Mouse (Mus musculus) intestine, postnatal 0 days (tissue): ENCODE results near the gene Cds2. TPM values are rescaled to one million over a fixed set of nuclear protein-coding genes. Genes with fewer than 3 reads are reported as not detected.
A peak's percentile ranks its signal among the peaks of the same experiment; 100 is the strongest.

Experiments used
- ATAC-seq: fragments of 200-750 bp; cut with Nextera tagmentation; 2 replicates; pipeline ENCODE4 v1.8.0; 2017; ENCODE audit warnings: mild to moderate bottlenecking, moderate TSS enrichment, moderate library complexity
- H3K27ac ChIP-seq: fragments of 300-500 bp; sonication (generic); 2 replicates; pipeline ENCODE4 v1.5.1; 2014; ENCODE audit warnings: mild to moderate bottlenecking, low read depth, low read length, moderate library complexity
- H3K27me3 ChIP-seq: fragments of 300-500 bp; sonication (generic); replicated peaks from 2 replicates; pipeline ENCODE4 v1.6.1; 2014; ENCODE audit warnings: low read length, mixed read lengths; ENCODE audit not compliant: control insufficient read depth, insufficient read depth
- H3K36me3 ChIP-seq: fragments of 300-500 bp; sonication (generic); 2 replicates; pipeline ENCODE4 v1.6.1; 2014; ENCODE audit warnings: mild to moderate bottlenecking, moderate library complexity; ENCODE audit not compliant: control insufficient read depth, insufficient read depth
- H3K4me1 ChIP-seq: fragments of 300-500 bp; sonication (generic); replicated peaks from 2 replicates; pipeline ENCODE4 v1.6.1; 2014; ENCODE audit warnings: antibody characterized with exemption, low read length, mixed read lengths; ENCODE audit not compliant: control insufficient read depth, insufficient read depth
- H3K4me2 ChIP-seq: fragments of 300-500 bp; sonication (generic); replicated peaks from 2 replicates; pipeline ENCODE4 v1.6.1; 2014; ENCODE audit warnings: low read depth, mild to moderate bottlenecking, moderate library complexity
- H3K4me3 ChIP-seq: fragments of 300-500 bp; sonication (generic); 2 replicates; pipeline ENCODE4 v1.5.1; 2014; ENCODE audit warnings: low read depth, low read length
- H3K9ac ChIP-seq: fragments of 300-500 bp; sonication (generic); 2 replicates; pipeline ENCODE4 v1.6.1; 2014; ENCODE audit warnings: mild to moderate bottlenecking, low read depth, low read length
- H3K9me3 ChIP-seq: fragments of 300-500 bp; sonication (generic); 2 replicates; pipeline ENCODE4 v1.6.1; 2016; ENCODE audit warnings: mixed run types; ENCODE audit not compliant: control insufficient read depth
- CTCF ChIP-seq: sonication (generic); IDR thresholded peaks from 2 replicates; pipeline ENCODE4 v1.5.1; 2016; ENCODE audit warnings: low read depth, mild to moderate bottlenecking, control low read depth, antibody characterized with exemption, moderate library complexity
- WGBS: fragments of 180-500 bp; shearing (Covaris S2); extraction: QIAGEN DNeasy Blood & Tissue Kit; methylation state at CpG from one replicate; pipeline ENCODE4 v1.1.7; 2014; 5-methylcytosine and 5-hydroxymethylcytosine counted together
- polyA plus RNA-seq: library from polyadenylated mRNA; unstranded; fragments of >200 nt; fragmentation: Nextera tagmentation; extraction: Ambion mirVana; gene quantifications from 2 replicates; pipeline ENCODE4 v1.2.1, GENCODE M21; 2015

The Cds2 gene
- polyA plus RNA-seq, 1 experiment from 2014 or later, result 16.2 TPM

DNA sequence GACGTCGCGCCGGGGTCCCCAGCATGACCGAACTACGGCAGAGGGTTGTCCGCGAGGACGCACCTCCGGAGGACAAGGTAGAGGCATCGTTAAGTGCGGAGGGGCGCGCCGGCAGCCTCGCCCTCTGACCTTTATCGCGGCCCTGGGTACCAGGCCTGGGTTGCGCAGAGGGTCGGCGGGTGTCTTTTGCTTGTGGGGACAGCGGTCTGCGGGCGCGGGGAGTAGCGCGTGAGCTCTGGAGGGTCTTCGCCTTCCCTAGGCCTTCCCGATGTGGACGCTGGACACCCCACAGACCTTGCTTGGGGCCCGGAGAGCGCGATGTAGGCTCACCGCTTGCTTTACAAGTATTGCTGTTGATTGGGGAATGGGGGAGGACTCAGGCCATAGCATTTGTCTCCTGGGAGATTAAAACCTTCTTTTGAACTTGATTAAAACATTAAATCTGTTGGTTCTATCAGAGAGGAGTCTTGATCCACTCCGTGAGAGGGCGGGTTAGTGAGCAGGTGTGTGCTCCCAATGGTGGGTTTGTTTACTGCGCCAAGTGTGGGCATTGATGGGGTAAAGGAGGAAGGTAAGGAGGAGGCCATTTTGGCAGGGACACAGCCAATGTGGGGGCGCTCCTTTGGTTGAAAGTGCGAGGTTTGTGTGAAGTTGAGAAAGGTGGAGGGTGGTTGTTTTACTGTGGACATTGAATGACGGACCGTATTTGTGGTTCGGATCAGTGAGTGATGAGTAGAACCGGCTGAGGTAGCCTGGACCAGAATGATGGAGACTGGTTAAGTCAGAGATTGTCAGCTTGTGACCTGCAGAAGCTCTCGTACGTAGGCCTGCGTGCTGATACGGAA is 695 bp downstream of the Cds2 start:
- 0 out of 2 replicates have a peak, but pooled peaks cover 3% of the 10 kb centered on the region for H3K4me1 ChIP-seq
- peak overlapping the region; percentile 85 for H3K9ac ChIP-seq
- H3K36me3 ChIP-seq, result no peaks in the 10 kb centered on the region
- no peak for TF ChIP-seq CTCF
- under 1% methylated on average over 46 of the region's 47 CpGs for WGBS
- no peak; the same call in 1 of the 2 replicates for ATAC-seq
- H3K27ac ChIP-seq, result peak overlapping the region; percentile 81
- peak overlapping the region; percentile 93 for H3K4me3 ChIP-seq
- H3K27me3 ChIP-seq, result no peaks in the 10 kb centered on the region
- H3K9me3 ChIP-seq, result no peaks in the 10 kb centered on the region
- H3K4me2 ChIP-seq, result peak overlapping the region; percentile 93

DNA sequence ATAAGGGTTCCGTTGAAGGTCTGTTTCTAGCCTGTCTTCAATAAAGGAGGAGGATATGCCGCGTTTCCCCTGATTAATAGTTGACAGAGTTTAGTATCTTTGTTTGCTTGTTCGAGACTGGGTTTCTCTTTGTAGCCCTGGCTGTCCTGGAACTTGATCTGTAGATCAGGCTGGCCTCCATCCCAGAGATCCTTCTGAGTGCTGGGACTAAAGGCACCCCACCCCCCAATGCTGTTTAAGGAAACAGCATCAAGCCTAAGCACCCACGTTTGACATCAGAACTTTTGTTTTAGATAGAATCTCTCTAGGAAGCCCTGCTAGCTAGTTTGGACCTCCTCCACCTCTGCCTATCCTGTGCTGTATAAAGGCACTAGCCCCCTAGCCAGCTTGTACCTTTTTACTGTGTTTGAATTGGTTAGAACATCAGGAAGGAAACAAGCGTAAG is 1.3 kb downstream of the Cds2 start:
- no peak for ATAC-seq
- 0 out of 2 replicates have a peak overlapping the region, but pooled peaks have one; percentile 81 for H3K27ac ChIP-seq

DNA sequence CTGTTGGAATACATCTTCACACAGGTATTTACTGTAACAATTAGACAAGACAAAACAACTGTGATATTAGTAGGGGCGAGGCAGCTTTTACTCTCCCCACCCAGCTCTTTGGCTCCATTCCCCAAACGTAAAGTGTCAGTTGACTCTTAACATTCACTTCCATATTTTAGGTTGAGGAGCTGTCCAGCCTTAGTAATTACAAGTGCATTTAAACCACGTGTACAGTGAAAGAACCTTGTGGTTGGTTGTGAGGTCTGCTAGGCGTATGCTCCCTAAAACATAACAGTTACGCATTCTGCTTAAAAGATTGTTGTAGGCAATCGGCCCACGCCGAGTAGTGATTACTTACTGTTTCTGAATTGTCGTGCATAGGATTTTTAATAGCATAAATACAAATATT is 2.2 kb downstream of the Cds2 start:
- H3K4me2 ChIP-seq, result no peak overlapping the region
- no peak overlapping the region for H3K27ac ChIP-seq
- no peaks in the 10 kb centered on the region for H3K36me3 ChIP-seq
- H3K9me3 ChIP-seq, result no peaks in the 10 kb centered on the region
- H3K4me1 ChIP-seq, result 0 out of 2 replicates have a peak, but pooled peaks cover 3% of the 10 kb centered on the region
- H3K4me3 ChIP-seq, result no peak overlapping the region
- no peak for TF ChIP-seq CTCF
- no peak for ATAC-seq
- WGBS, result 76% methylated on average over 9 of the region's 9 CpGs
- no peaks in the 10 kb centered on the region for H3K27me3 ChIP-seq
- H3K9ac ChIP-seq, result no peak overlapping the region

More for the DNA sequence above, 1.3 kb downstream of the Cds2 start:
- whole genome bisulfite sequencing, result 11% methylated on average over 6 of the region's 6 CpGs
- no peak for TF ChIP-seq CTCF
- Histone ChIP-seq H3K4me3 (peak overlapping the region; percentile 93), H3K9me3 (no peaks in the 10 kb centered on the region), H3K9ac (no peak overlapping the region), H3K27me3 (no peaks in the 10 kb centered on the region), H3K36me3 (no peaks in the 10 kb centered on the region), H3K4me2 (peak overlapping the region; percentile 93), H3K4me1 (0 out of 2 replicates have a peak, but pooled peaks cover 3% of the 10 kb centered on the region)

DNA sequence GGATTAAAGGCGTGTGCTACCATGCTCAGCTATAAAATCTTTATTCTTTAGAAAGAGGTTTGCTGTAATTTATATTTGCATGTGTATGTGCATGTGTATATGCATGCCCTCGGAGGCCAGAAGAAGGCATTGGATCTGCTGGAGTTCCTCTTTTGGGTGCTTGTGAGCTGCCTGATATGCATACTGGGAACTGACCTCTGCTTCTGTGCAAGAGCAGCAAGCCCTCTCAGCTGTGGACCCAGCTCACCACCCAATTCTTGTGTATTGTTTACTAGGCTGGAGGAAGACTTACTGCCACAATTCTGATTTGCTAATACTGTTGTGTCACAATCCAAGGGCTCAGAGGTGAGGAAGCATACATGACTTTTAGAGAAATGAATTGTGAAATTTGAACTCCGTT is 3.1 kb downstream of the Cds2 start:
- no peak overlapping the region for H3K4me3 ChIP-seq
- no peak for TF ChIP-seq CTCF
- no peak overlapping the region for H3K27ac ChIP-seq
- no peaks in the 10 kb centered on the region for H3K9me3 ChIP-seq
- no peak overlapping the region for H3K4me2 ChIP-seq
- 80% methylated on average over 3 of the region's 3 CpGs for WGBS
- H3K27me3 ChIP-seq, result no peaks in the 10 kb centered on the region
- no peaks in the 10 kb centered on the region for H3K36me3 ChIP-seq
- 0 out of 2 replicates have a peak, but pooled peaks cover 3% of the 10 kb centered on the region for H3K4me1 ChIP-seq
- no peak overlapping the region for H3K9ac ChIP-seq
- ATAC-seq, result no peak

DNA sequence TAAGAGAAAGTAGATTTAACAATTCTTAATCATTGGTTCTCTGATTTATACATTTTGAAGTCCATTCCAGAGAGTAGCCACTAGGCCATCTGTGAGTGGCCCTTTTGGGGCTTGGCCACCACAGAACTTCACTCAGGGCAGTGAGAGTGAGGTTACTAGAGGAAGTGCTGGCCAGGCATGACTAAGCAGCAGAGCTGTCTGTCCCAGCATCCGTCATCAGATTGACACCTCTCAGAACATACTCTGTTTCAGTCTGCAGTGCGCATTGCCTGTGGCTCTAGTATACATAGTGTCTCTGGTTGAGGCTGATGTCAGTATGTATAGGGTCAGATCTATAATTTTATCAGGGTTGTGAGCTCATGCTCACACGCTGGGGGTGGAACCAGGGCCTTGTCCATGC is 6.3 kb downstream of the Cds2 start:
- no peak for TF ChIP-seq CTCF
- Histone ChIP-seq H3K27ac (no peak overlapping the region), H3K4me3 (no peak overlapping the region), H3K9ac (no peak overlapping the region), H3K9me3 (no peaks in the 10 kb centered on the region), H3K4me1 (0 out of 2 replicates have a peak, but pooled peaks cover 3% of the 10 kb centered on the region), H3K27me3 (no peaks in the 10 kb centered on the region), H3K4me2 (no peak overlapping the region), H3K36me3 (no peaks in the 10 kb centered on the region)
- WGBS, result 82% methylated on average over 3 of the region's 3 CpGs
- peak; percentile 65 for ATAC-seq

DNA sequence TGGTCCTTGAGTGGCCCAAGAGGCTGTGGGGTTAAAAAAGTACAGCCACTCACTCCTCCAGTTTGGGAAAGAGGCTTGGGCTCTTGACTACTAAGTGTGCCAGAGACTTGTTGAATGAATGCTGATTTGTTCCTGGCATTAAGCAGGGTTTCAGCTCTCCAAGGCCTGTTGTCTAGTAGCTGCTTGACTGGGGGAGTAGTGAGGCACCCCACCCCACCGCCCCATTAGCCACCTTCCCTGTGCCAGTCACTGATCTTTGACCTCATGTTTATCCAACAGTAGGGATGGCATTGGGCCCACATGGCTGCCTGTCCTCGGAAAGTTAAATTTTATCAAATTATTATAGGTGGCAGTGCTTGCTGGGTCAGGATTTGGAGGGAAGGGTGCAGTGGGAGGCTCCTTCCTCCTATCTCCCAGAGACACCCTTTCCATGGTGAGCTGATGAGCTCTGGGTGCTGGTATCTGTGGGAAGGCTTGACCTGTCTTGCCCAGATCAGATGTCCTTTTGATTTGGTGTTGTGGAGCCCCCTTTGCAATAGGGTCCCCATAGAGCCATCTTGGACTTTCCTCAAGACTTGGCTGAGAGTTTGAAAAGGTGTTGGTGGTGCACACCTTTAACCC is 7.5 kb downstream of the Cds2 start:
- no peak overlapping the region for H3K4me3 ChIP-seq
- H3K9me3 ChIP-seq, result no peaks in the 10 kb centered on the region
- H3K27me3 ChIP-seq, result no peaks in the 10 kb centered on the region
- H3K4me1 ChIP-seq, result no peaks in the 10 kb centered on the region
- H3K4me2 ChIP-seq, result no peak overlapping the region
- ATAC-seq, result no peak
- no peaks in the 10 kb centered on the region for H3K36me3 ChIP-seq
- 55% methylated on average over 2 of the region's 2 CpGs for WGBS
- H3K9ac ChIP-seq, result no peak overlapping the region
- TF ChIP-seq CTCF, result no peak
- H3K27ac ChIP-seq, result no peak overlapping the region
